Mouse (Mus musculus) left cerebral cortex, postnatal 14 days (tissue): Measurements from ENCODE around the gene Bicc1. TPM values are rescaled to one million over a fixed set of nuclear protein-coding genes. Genes with fewer than 3 reads are reported as not detected.
A peak's percentile ranks its signal among the peaks of the same experiment; 100 is the strongest.

Source experiments
- DNase-seq, 2 experiments: peaks; one replicate each; pipeline ENCODE4 v3.0.0; 2021 to 2022; ENCODE audit warnings: low spot score in 2 of 2, mixed read lengths in 1 of 2
- intact Hi-C: fragments of 180-260 bp; cut with DNase I; formaldehyde crosslinking; loops from one replicate; pipeline ENCODE4 v1.15.1; 2025
- total RNA-seq, 2 experiments: library from RNA; stranded (reverse); gene quantifications; 2 replicates each; pipeline ENCODE4 v1.2.3; 2021

Gene Bicc1
- total RNA-seq, 2 experiments from 2014 or later, result 6.5 to 6.7 TPM

GRCm38 (mm10) chr10:71127278-71127950 is 32.1 kb downstream of the Bicc1 start:
- intact Hi-C loops, result no loop called here

GRCm38 (mm10) chr10:71123974-71124373 is 35.5 kb downstream of the Bicc1 start:
- intact Hi-C loops, result no loop called here
- DNase-seq, result no peak

More at GRCm38 (mm10) chr10:71127278-71127950, 32.1 kb downstream of the Bicc1 start:
- DNase-seq, result no peak

GRCm38 (mm10) chr10:71123395-71123794 is 36.1 kb downstream of the Bicc1 start:
- no peak for DNase-seq
- intact Hi-C loops, result no loop called here

GRCm38 (mm10) chr10:71122480-71122879 is 37.0 kb downstream of the Bicc1 start:
- no peak for DNase-seq
- intact Hi-C loops, result no loop called here

- intact Hi-C loops, result no loop called here
- DNase-seq, result no peak
These were observed 38.7 kb downstream of the Bicc1 start for GRCm38 (mm10) chr10:71120769-71121165.

- intact Hi-C loops, result no loop called here
- no peak for DNase-seq
These were observed 39.3 kb downstream of the Bicc1 start for GRCm38 (mm10) chr10:71120121-71120768.

GRCm38 (mm10) chr10:71119120-71119847 is 40.2 kb downstream of the Bicc1 start:
- intact Hi-C loops, result no loop called here
- DNase-seq, result peak in 1 of 2 experiments; percentile 16

- no peak for DNase-seq
- intact Hi-C loops, result no loop called here
These were observed 41.7 kb downstream of the Bicc1 start for GRCm38 (mm10) chr10:71117766-71118165.

- intact Hi-C loops, result no loop called here
- DNase-seq, result peak; percentile 45 to 62
These were observed 45.1 kb downstream of the Bicc1 start for GRCm38 (mm10) chr10:71114260-71114920.

GRCm38 (mm10) chr10:71106491-71107205 is 52.9 kb downstream of the Bicc1 start:
- no peak for DNase-seq
- intact Hi-C loops, result no loop called here

GRCm38 (mm10) chr10:71104791-71105190 is 54.7 kb downstream of the Bicc1 start:
- intact Hi-C loops, result no loop called here
- DNase-seq, result no peak

- intact Hi-C loops, result no loop called here
- DNase-seq, result no peak
These were observed 58.5 kb downstream of the Bicc1 start for GRCm38 (mm10) chr10:71100815-71101499.

GRCm38 (mm10) chr10:71094707-71095254 is 64.7 kb downstream of the Bicc1 start:
- DNase-seq, result no peak
- intact Hi-C loops, result no loop called here

- intact Hi-C loops, result no loop called here
These were observed 66.2 kb downstream of the Bicc1 start for GRCm38 (mm10) chr10:71093312-71093711.

GRCm38 (mm10) chr10:71087359-71087716 is 72.2 kb downstream of the Bicc1 start:
- intact Hi-C loops, result no loop called here
- DNase-seq, result no peak

More at GRCm38 (mm10) chr10:71093312-71093711, 66.2 kb downstream of the Bicc1 start:
- DNase-seq, result no peak

GRCm38 (mm10) chr10:71086571-71087358 is 72.7 kb downstream of the Bicc1 start:
- no peak for DNase-seq
- intact Hi-C loops, result no loop called here

- intact Hi-C loops, result no loop called here
- DNase-seq, result no peak
These were observed 76.5 kb downstream of the Bicc1 start for GRCm38 (mm10) chr10:71082986-71083385.

- DNase-seq, result no peak
- intact Hi-C loops, result no loop called here
These were observed 80.6 kb downstream of the Bicc1 start for GRCm38 (mm10) chr10:71078856-71079255.
